ENCODE assay signal across 16 mouse cellular contexts in the genomic region with DNA sequence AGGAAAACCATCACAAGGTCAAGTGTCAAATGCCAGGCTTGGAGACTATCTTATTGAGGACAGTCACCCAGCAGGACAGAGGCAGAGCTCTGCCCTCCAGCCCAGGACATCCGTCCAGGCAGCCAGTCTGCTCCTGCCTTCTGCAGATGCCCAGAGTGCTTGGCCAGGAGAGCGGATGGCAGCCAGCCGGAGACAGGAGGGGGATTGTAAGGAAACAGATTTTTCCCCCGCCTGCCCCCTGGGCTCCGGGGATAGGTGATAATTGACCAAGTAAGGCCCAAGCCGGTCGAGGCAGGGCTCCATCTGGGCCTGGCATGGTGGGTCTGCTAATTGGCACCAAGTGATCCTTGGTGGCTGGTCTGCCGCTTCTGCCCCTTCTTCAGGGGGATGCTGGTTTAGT.
DNase-seq lines count a peak whose midpoint lies in the region; ATAC-seq lines count a peak whose summit lies in the region.
"Had no signal": no experiment of that assay in that cellular context is flagged by ENCODE, and none has a peak within 500 bp of the region (broad histone marks: within the 10 kb centered on the region; RNA-seq: fewer than 3 reads in every experiment).

No protein-coding gene starts in this region.

- no peak overlapping the region for H3K4me3 ChIP-seq in midbrain, embryonic 13.5 days (replicated peaks)
- H3K4me3 ChIP-seq in midbrain, embryonic 16.5 days (ENCODE audit: low read depth, low read length), result no peak overlapping the region
- H3K4me3 ChIP-seq in hindbrain, embryonic 13.5 days, result no peak overlapping the region
- H3K4me3 ChIP-seq: embryonic facial prominence, embryonic 12.5 days; heart, embryonic 13.5 days; hindbrain, embryonic 15.5 days; neural tube, embryonic 13.5 days had no signal

- H3K36me3 ChIP-seq in midbrain, embryonic 13.5 days, result no peaks in the 10 kb centered on the region
- H3K36me3 ChIP-seq in midbrain, embryonic 16.5 days (ENCODE audit: control insufficient read depth, insufficient read depth, low read length), result no peaks in the 10 kb centered on the region
- no peaks in the 10 kb centered on the region for H3K36me3 ChIP-seq in hindbrain, embryonic 13.5 days
- H3K36me3 ChIP-seq: embryonic facial prominence, embryonic 12.5 days; heart, embryonic 13.5 days; hindbrain, embryonic 15.5 days; neural tube, embryonic 13.5 days had no signal

- H3K4me2 ChIP-seq in midbrain, embryonic 13.5 days (replicated peaks), result no peak overlapping the region
- H3K4me2 ChIP-seq in midbrain, embryonic 16.5 days (ENCODE audit: low read length), result no peak overlapping the region
- no peak overlapping the region for H3K4me2 ChIP-seq in hindbrain, embryonic 13.5 days
- H3K4me2 ChIP-seq: embryonic facial prominence, embryonic 12.5 days; heart, embryonic 13.5 days; hindbrain, embryonic 15.5 days; liver, embryonic 11.5 days; neural tube, embryonic 13.5 days had no signal

- no peaks in the 10 kb centered on the region for H3K27me3 ChIP-seq in midbrain, embryonic 13.5 days
- H3K27me3 ChIP-seq in midbrain, embryonic 16.5 days (ENCODE audit: control insufficient read depth, insufficient read depth, low read depth, low read length), result no peaks in the 10 kb centered on the region
- H3K27me3 ChIP-seq in hindbrain, embryonic 13.5 days, result no peaks in the 10 kb centered on the region
- H3K27me3 ChIP-seq: embryonic facial prominence, embryonic 12.5 days; hindbrain, embryonic 15.5 days; neural tube, embryonic 13.5 days had no signal

- 68% methylated on average over 8 of the region's 8 CpGs for WGBS in midbrain, embryonic 13.5 days
- WGBS in midbrain, embryonic 16.5 days, result 62% methylated on average over 8 of the region's 8 CpGs
- 64% methylated on average over 8 of the region's 8 CpGs for WGBS in hindbrain, embryonic 13.5 days

- no peak for ATAC-seq in midbrain, embryonic 13.5 days
- no peak for ATAC-seq in midbrain, embryonic 16.5 days
- ATAC-seq in hindbrain, embryonic 13.5 days (ENCODE audit: low FRiP score), result no peak
- ATAC-seq in granulocyte monocyte progenitor cell, adult 5-6 weeks (replicated peaks; ENCODE audit: poor library complexity, severe bottlenecking), result no peak

- DNase-seq in adrenal gland, adult (ENCODE audit: inconsistent age in 2 of 2, low spot score in 1 of 2), result peak; percentile 55 to 68
- DNase-seq in adrenal gland, postnatal 25 days, result no peak
- peak; percentile 78 to 87 for DNase-seq in cerebellum, postnatal 25 days
- DNase-seq in lung, postnatal 10 days, result no peak
- DNase-seq: gastrocnemius, postnatal 25 days; thymus, postnatal 36 days had no signal

- H3K27ac ChIP-seq in midbrain, embryonic 13.5 days, result peak overlapping the region; percentile 45
- H3K27ac ChIP-seq in midbrain, embryonic 16.5 days (ENCODE audit: low read length), result no peak overlapping the region
- peak overlapping the region; percentile 14; the same call in 1 of the 2 replicates for H3K27ac ChIP-seq in hindbrain, embryonic 13.5 days
- H3K27ac ChIP-seq: embryonic facial prominence, embryonic 12.5 days; heart, embryonic 13.5 days; hindbrain, embryonic 15.5 days; stomach, postnatal 0 days had no signal

- H3K4me1 ChIP-seq in midbrain, embryonic 13.5 days (replicated peaks), result peaks cover 79% of the 10 kb centered on the region
- peaks cover 10% of the 10 kb centered on the region for H3K4me1 ChIP-seq in midbrain, embryonic 16.5 days (ENCODE audit: control insufficient read depth, insufficient read depth, low read length)
- H3K4me1 ChIP-seq in hindbrain, embryonic 13.5 days (replicated peaks), result peaks cover 86% of the 10 kb centered on the region
- H3K4me1 ChIP-seq: heart, embryonic 13.5 days had no signal

- H3K9ac ChIP-seq in midbrain, embryonic 13.5 days (replicated peaks), result no peak overlapping the region
- H3K9ac ChIP-seq in midbrain, embryonic 16.5 days (ENCODE audit: low read depth, low read length), result no peak overlapping the region
- H3K9ac ChIP-seq in hindbrain, embryonic 13.5 days, result peak overlapping the region; percentile 19; the same call in 1 of the 2 replicates
- H3K9ac ChIP-seq: embryonic facial prominence, embryonic 12.5 days; heart, embryonic 13.5 days; hindbrain, embryonic 15.5 days; neural tube, embryonic 13.5 days had no signal

- no peaks in the 10 kb centered on the region for H3K9me3 ChIP-seq in midbrain, embryonic 13.5 days
- H3K9me3 ChIP-seq in midbrain, embryonic 16.5 days (replicated peaks; ENCODE audit: control insufficient read depth, low read length, poor library complexity, severe bottlenecking), result no peaks in the 10 kb centered on the region
- no peaks in the 10 kb centered on the region for H3K9me3 ChIP-seq in hindbrain, embryonic 13.5 days
- H3K9me3 ChIP-seq: embryonic facial prominence, embryonic 12.5 days; heart, embryonic 13.5 days; hindbrain, embryonic 15.5 days; neural tube, embryonic 13.5 days had no signal

Comparison
In these comparisons a context has a peak if more than half of its experiments do, and no peak if none do; other contexts are left out.
1. DNase-seq: peak in adrenal gland, adult (2 of 2) and cerebellum, postnatal 25 days (2 of 2); none in adrenal gland, postnatal 25 days (single experiment) and lung, postnatal 10 days (single experiment).